Mouse (Mus musculus): ENCODE data around the gene Hmces. TPM values are rescaled to one million over a fixed set of nuclear protein-coding genes. Genes with fewer than 3 reads are reported as not detected.

The Hmces gene
- polyA plus RNA-seq, 1 experiment from 2014 or later, result 56.0 TPM

GRCm38 (mm10) chr6:87875562-87875961, 38.2 kb upstream of the Hmces start:
- ATAC-seq (no peak), DNase-seq (ENCODE audit: low spot score) (no peak)
- 94% methylated on average over 7 of the region's 7 CpGs for WGBS
- Histone ChIP-seq H3K4me1 (ENCODE audit: control insufficient read depth, insufficient read depth, low read length) (no peaks in the 10 kb centered on the region), H3K4me3 (ENCODE audit: low read depth, low read length) (no peak overlapping the region), H3K9me3 (replicated peaks; ENCODE audit: control insufficient read depth, low read length) (no peaks in the 10 kb centered on the region), H3K27me3 (replicated peaks; ENCODE audit: control insufficient read depth, insufficient read depth, low read length) (no peaks in the 10 kb centered on the region), H3K27ac (ENCODE audit: low read depth, low read length) (no peak overlapping the region), H3K4me2 (ENCODE audit: low read length) (no peak overlapping the region), H3K9ac (ENCODE audit: low read length) (no peak overlapping the region), H3K36me3 (ENCODE audit: control insufficient read depth, insufficient read depth, low read length) (no peaks in the 10 kb centered on the region)

GRCm38 (mm10) chr6:87876068-87876643, 37.6 kb upstream of the Hmces start:
- Histone ChIP-seq H3K4me1 (ENCODE audit: control insufficient read depth, insufficient read depth, low read length) (no peaks in the 10 kb centered on the region), H3K4me2 (ENCODE audit: low read length) (no peak overlapping the region), H3K9ac (ENCODE audit: low read length) (no peak overlapping the region), H3K27me3 (replicated peaks; ENCODE audit: control insufficient read depth, insufficient read depth, low read length) (no peaks in the 10 kb centered on the region), H3K36me3 (ENCODE audit: control insufficient read depth, insufficient read depth, low read length) (no peaks in the 10 kb centered on the region), H3K27ac (ENCODE audit: low read depth, low read length) (no peak overlapping the region), H3K9me3 (replicated peaks; ENCODE audit: control insufficient read depth, low read length) (no peaks in the 10 kb centered on the region), H3K4me3 (ENCODE audit: low read depth, low read length) (no peak overlapping the region)
- DNase-seq (ENCODE audit: low spot score) (no peak), ATAC-seq (no peak)
- 80% methylated on average over 13 of the region's 13 CpGs for WGBS

DNA sequence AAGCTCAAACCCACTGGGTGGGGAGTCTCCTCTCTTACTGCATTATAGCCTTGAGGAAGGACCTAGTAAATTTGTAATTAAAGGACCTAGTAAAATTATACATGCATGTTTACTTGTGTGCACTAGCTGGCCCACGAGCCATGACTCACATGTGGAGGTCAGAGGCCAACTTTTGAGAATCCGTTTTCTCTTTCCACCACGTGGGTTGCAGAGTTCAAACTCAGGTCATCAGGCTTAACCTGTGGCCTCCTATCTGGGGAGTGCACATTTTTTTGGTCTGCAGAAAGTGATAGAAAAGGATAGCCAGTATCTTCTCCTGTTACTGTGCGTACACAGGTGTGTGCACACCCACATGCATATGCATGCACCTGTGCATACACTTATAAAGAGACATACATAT, 34.7 kb upstream of the Hmces start:
- Histone ChIP-seq H3K4me1 (ENCODE audit: control insufficient read depth, insufficient read depth, low read length) (no peaks in the 10 kb centered on the region), H3K27ac (ENCODE audit: low read depth, low read length) (no peak overlapping the region), H3K9me3 (replicated peaks; ENCODE audit: control insufficient read depth, low read length) (no peaks in the 10 kb centered on the region), H3K9ac (ENCODE audit: low read length) (no peak overlapping the region), H3K4me3 (ENCODE audit: low read depth, low read length) (no peak overlapping the region), H3K36me3 (ENCODE audit: control insufficient read depth, insufficient read depth, low read length) (no peaks in the 10 kb centered on the region), H3K27me3 (replicated peaks; ENCODE audit: control insufficient read depth, insufficient read depth, low read length) (no peaks in the 10 kb centered on the region), H3K4me2 (ENCODE audit: low read length) (no peak overlapping the region)
- WGBS, result 68% methylated on average over 4 of the region's 4 CpGs
- DNase-seq (ENCODE audit: low spot score) (no peak), ATAC-seq (no peak)

- Histone ChIP-seq H3K36me3 (ENCODE audit: control insufficient read depth, insufficient read depth, low read length) (no peaks in the 10 kb centered on the region), H3K4me2 (ENCODE audit: low read length) (no peak overlapping the region), H3K27ac (ENCODE audit: low read depth, low read length) (no peak overlapping the region), H3K9ac (ENCODE audit: low read length) (no peak overlapping the region), H3K4me1 (ENCODE audit: control insufficient read depth, insufficient read depth, low read length) (no peaks in the 10 kb centered on the region), H3K9me3 (replicated peaks; ENCODE audit: control insufficient read depth, low read length) (no peaks in the 10 kb centered on the region), H3K27me3 (replicated peaks; ENCODE audit: control insufficient read depth, insufficient read depth, low read length) (no peaks in the 10 kb centered on the region), H3K4me3 (ENCODE audit: low read depth, low read length) (no peak overlapping the region)
- DNase-seq (ENCODE audit: low spot score) (no peak), ATAC-seq (no peak)
- WGBS, result 80% methylated on average over 3 of the region's 3 CpGs
Observed at GRCm38 (mm10) chr6:87879628-87880027, 34.1 kb upstream of the Hmces start.

- H3K9me3 ChIP-seq (replicated peaks; ENCODE audit: control insufficient read depth, low read length), result no peaks in the 10 kb centered on the region
- H3K36me3 ChIP-seq (ENCODE audit: control insufficient read depth, insufficient read depth, low read length), result no peaks in the 10 kb centered on the region
- no peak overlapping the region for H3K27ac ChIP-seq (ENCODE audit: low read depth, low read length)
- H3K4me3 ChIP-seq (ENCODE audit: low read depth, low read length), result no peak overlapping the region
- H3K4me1 ChIP-seq (ENCODE audit: control insufficient read depth, insufficient read depth, low read length), result no peaks in the 10 kb centered on the region
- no peak for ATAC-seq
- H3K4me2 ChIP-seq (ENCODE audit: low read length), result no peak overlapping the region
- WGBS, result 79% methylated on average over 3 of the region's 3 CpGs
- DNase-seq (ENCODE audit: low spot score), result no peak
- no peak overlapping the region for H3K9ac ChIP-seq (ENCODE audit: low read length)
- no peaks in the 10 kb centered on the region for H3K27me3 ChIP-seq (replicated peaks; ENCODE audit: control insufficient read depth, insufficient read depth, low read length)
Observed at GRCm38 (mm10) chr6:87882221-87882620, 31.5 kb upstream of the Hmces start.

GRCm38 (mm10) chr6:87882816-87883215, 30.9 kb upstream of the Hmces start:
- H3K4me1 ChIP-seq (ENCODE audit: control insufficient read depth, insufficient read depth, low read length), result no peaks in the 10 kb centered on the region
- ATAC-seq, result no peak
- WGBS, result 53% methylated on average over 4 of the region's 4 CpGs
- no peaks in the 10 kb centered on the region for H3K9me3 ChIP-seq (replicated peaks; ENCODE audit: control insufficient read depth, low read length)
- DNase-seq (ENCODE audit: low spot score), result peak; percentile 41
- no peak overlapping the region for H3K4me2 ChIP-seq (ENCODE audit: low read length)
- no peak overlapping the region for H3K9ac ChIP-seq (ENCODE audit: low read length)
- no peaks in the 10 kb centered on the region for H3K36me3 ChIP-seq (ENCODE audit: control insufficient read depth, insufficient read depth, low read length)
- no peak overlapping the region for H3K4me3 ChIP-seq (ENCODE audit: low read depth, low read length)
- H3K27me3 ChIP-seq (replicated peaks; ENCODE audit: control insufficient read depth, insufficient read depth, low read length), result no peaks in the 10 kb centered on the region
- H3K27ac ChIP-seq (ENCODE audit: low read depth, low read length), result no peak overlapping the region

GRCm38 (mm10) chr6:87886721-87887120, 27.0 kb upstream of the Hmces start:
- DNase-seq (ENCODE audit: low spot score) (no peak), ATAC-seq (no peak)
- no peak overlapping the region for H3K4me2 ChIP-seq (ENCODE audit: low read length)
- WGBS, result 95% methylated on average over 1 of the region's 1 CpGs
- no peak overlapping the region for H3K27ac ChIP-seq (ENCODE audit: low read depth, low read length)
- peaks cover 8% of the 10 kb centered on the region for H3K4me1 ChIP-seq (ENCODE audit: control insufficient read depth, insufficient read depth, low read length)
- no peaks in the 10 kb centered on the region for H3K9me3 ChIP-seq (replicated peaks; ENCODE audit: control insufficient read depth, low read length)
- H3K4me3 ChIP-seq (ENCODE audit: low read depth, low read length), result no peak overlapping the region
- no peaks in the 10 kb centered on the region for H3K27me3 ChIP-seq (replicated peaks; ENCODE audit: control insufficient read depth, insufficient read depth, low read length)
- H3K36me3 ChIP-seq (ENCODE audit: control insufficient read depth, insufficient read depth, low read length), result peaks cover 27% of the 10 kb centered on the region
- no peak overlapping the region for H3K9ac ChIP-seq (ENCODE audit: low read length)

DNA sequence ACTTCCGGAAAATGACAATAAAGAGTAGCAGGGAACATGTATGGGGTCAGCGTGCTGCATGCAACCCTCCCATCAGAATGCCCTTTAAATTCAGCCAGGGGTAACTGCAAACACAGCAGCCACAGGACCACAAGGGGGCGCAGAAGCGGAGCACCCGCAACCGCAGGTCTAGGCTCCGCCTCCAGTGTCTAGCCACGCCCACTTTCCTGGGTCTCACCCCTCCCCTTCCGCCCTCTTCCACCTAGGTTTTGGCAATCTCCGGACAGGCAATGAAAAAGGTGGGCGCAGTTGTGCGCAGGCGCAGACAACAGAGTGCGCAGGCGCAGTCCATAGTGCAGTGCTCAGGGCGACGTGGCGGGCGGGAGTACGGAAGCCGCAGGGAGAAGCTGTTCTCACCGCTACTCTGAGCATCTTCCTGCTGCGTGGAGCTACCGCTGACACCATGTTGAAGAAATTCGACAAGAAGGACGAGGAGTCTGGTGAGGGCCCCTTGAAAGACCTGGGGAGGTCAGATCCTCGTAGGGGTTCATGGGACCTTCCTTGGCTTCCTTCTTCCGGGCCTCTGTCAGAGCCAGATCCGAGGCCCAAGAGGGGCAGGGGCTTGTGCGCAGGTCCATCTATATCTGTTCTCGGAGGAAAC, 26.0 kb upstream of the Hmces start, which contains the start of gene Copg1:
TSS of gene Copg1 (plus strand) at position 221 of the 640 bp plus-strand sequence.
- peak within 1 kb of the TSS; percentile 91 for H3K9ac ChIP-seq (ENCODE audit: low read length)
- ATAC-seq (peak; percentile 96), DNase-seq (ENCODE audit: low spot score) (peak; percentile 99)
- peak within 1 kb of the TSS; percentile 77 for H3K4me3 ChIP-seq (ENCODE audit: low read depth, low read length)
- peak within 1 kb of the TSS; percentile 63; the same call in 1 of the 2 replicates for H3K27ac ChIP-seq (ENCODE audit: low read depth, low read length)
- H3K27me3 ChIP-seq (replicated peaks; ENCODE audit: control insufficient read depth, insufficient read depth, low read length), result no peaks in the 10 kb centered on the region
- H3K9me3 ChIP-seq (replicated peaks; ENCODE audit: control insufficient read depth, low read length), result no peaks in the 10 kb centered on the region
- peaks cover 8% of the 10 kb centered on the region for H3K4me1 ChIP-seq (ENCODE audit: control insufficient read depth, insufficient read depth, low read length)
- under 1% methylated on average over 31 of the region's 31 CpGs for WGBS
- peaks cover 37% of the 10 kb centered on the region for H3K36me3 ChIP-seq (ENCODE audit: control insufficient read depth, insufficient read depth, low read length)
- H3K4me2 ChIP-seq (ENCODE audit: low read length), result peak within 1 kb of the TSS; percentile 93

- 94% methylated on average over 7 of the region's 7 CpGs for WGBS
- no peaks in the 10 kb centered on the region for H3K27me3 ChIP-seq (replicated peaks; ENCODE audit: control insufficient read depth, insufficient read depth, low read length)
- DNase-seq (ENCODE audit: low spot score), result no peak
Observed at GRCm38 (mm10) chr6:87893931-87894330, 19.8 kb upstream of the Hmces start.

More at GRCm38 (mm10) chr6:87893931-87894330, 19.8 kb upstream of the Hmces start:
- H3K9me3 ChIP-seq (replicated peaks; ENCODE audit: control insufficient read depth, low read length), result no peaks in the 10 kb centered on the region
- H3K4me2 ChIP-seq (ENCODE audit: low read length), result no peak overlapping the region
- H3K9ac ChIP-seq (ENCODE audit: low read length), result no peak overlapping the region
- H3K4me1 ChIP-seq (ENCODE audit: control insufficient read depth, insufficient read depth, low read length), result peaks cover 1% of the 10 kb centered on the region; the same call in 1 of the 2 replicates
- peaks cover 95% of the 10 kb centered on the region for H3K36me3 ChIP-seq (ENCODE audit: control insufficient read depth, insufficient read depth, low read length)
- no peak for ATAC-seq
- no peak overlapping the region for H3K27ac ChIP-seq (ENCODE audit: low read depth, low read length)
- no peak overlapping the region for H3K4me3 ChIP-seq (ENCODE audit: low read depth, low read length)
